ENCODE assay signal across 8 mouse cellular contexts in the genomic region with DNA sequence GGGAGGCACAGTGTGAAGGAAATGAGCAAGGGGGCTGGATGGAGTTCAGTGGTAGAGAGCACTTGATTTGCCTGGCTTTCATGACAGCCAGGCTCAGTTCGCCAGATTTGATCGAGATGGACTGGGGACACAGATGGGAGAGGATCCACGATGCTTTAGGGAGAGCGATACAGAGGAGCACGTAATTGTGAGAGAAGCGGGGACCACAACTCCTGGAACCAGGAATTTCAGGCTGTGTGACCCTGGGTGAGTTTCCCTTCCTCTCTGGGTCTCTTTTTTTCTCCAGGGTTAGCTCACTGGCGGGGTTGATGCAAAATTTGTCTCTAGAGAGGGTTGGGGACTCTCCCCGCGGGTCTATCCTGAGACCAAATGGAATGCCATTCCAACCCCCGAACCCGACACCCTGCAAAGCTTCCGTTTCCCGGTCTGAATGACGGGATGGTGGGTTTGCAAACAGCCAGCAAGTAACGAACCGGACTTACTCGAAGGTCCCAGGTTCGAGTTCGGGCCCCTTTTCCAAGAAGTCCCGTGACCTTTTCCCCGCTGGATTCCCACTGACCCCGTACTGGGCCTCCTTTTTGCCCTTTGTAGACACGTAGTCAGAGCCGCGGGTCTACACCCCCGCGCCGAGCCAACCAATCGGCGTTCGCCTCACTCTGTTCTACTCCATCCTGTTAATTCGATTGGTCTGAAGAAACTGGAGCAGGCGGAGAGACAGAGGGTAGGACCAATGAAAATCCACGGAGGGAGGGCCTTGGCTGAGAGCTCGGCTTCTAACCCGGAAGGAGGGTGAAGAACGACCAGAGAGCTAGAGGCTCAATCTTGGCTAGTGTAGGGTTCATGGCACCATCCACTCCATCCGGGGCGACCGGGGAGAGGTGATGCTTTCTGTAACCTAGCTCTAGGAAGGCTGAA. TPM values are rescaled to one million over a fixed set of nuclear protein-coding genes. Genes with fewer than 3 reads are reported as not detected.
DNase-seq lines count a peak whose midpoint lies in the region; ATAC-seq and TF ChIP-seq lines count a peak whose summit lies in the region.

No protein-coding gene starts in this region.

- H3K27ac ChIP-seq in heart, embryonic 11.5 days (ENCODE audit: low read depth, low read length) = peak overlapping the region; percentile 66
- peak overlapping the region; percentile 52; the same call in 1 of the 2 replicates for H3K27ac ChIP-seq in kidney, embryonic 16.5 days (ENCODE audit: low read length)
- H3K27ac ChIP-seq in liver, adult 2 months (replicated peaks; ENCODE audit: insufficient read depth, low read depth, low read length) = peak overlapping the region; percentile 96

- 5% methylated on average over 40 of the region's 40 CpGs for WGBS in heart, embryonic 11.5 days (ENCODE audit: insufficient replicate concordance)
- WGBS in kidney, embryonic 16.5 days = 3% methylated on average over 40 of the region's 40 CpGs
- 3% methylated on average over 40 of the region's 40 CpGs for WGBS in liver, adult 2 months

- H3K9me3 ChIP-seq in erythroblast, embryonic 14.5 days (ENCODE audit: control insufficient read depth, low read length) = no peaks in the 10 kb centered on the region
- H3K9me3 ChIP-seq in heart, embryonic 11.5 days (replicated peaks; ENCODE audit: control insufficient read depth, low read length) = peaks cover 2% of the 10 kb centered on the region; the same call in 1 of the 2 replicates
- H3K9me3 ChIP-seq in kidney, embryonic 16.5 days (ENCODE audit: low read length) = no peaks in the 10 kb centered on the region

- peak; percentile 70; the same call in 1 of the 2 replicates for TF ChIP-seq POLR2A in brain, embryonic 14.5 days (IDR thresholded peaks at IDR 0.05; ENCODE audit: borderline replicate concordance, extremely low read depth, insufficient read depth, insufficient read length, poor library complexity, severe bottlenecking)
- TF ChIP-seq POLR2A in liver, adult 2 months (IDR thresholded peaks at IDR 0.05; ENCODE audit: extremely low read depth, insufficient read depth, low read length) = peak; percentile 85
- TF ChIP-seq POLR2A in myocyte (IDR thresholded peaks at IDR 0.05; ENCODE audit: insufficient read length, low read depth) = peak; percentile 51

- DNase-seq in brain, embryonic 14.5 days (ENCODE audit: low read depth) = peak; percentile 99
- DNase-seq in liver, adult 2 months (ENCODE audit: extremely low read depth, low read depth, low spot score) = peak; percentile 99
- peak; percentile 98 for DNase-seq in splenic B cell, adult 2 months (ENCODE audit: low read depth, low spot score)

- peak; percentile 100 for ATAC-seq in heart, embryonic 11.5 days (replicated peaks; ENCODE audit: insufficient number of reproducible peaks, low FRiP score, low TSS enrichment)
- peak; percentile 100 for ATAC-seq in kidney, embryonic 16.5 days (ENCODE audit: low FRiP score, low TSS enrichment)

- H3K4me1 ChIP-seq in erythroblast, embryonic 14.5 days (ENCODE audit: control insufficient read depth) = peaks cover 24% of the 10 kb centered on the region
- 0 out of 2 replicates have a peak, but pooled peaks cover 5% of the 10 kb centered on the region for H3K4me1 ChIP-seq in heart, embryonic 11.5 days (ENCODE audit: control insufficient read depth, insufficient read depth, low read length)
- peaks cover 5% of the 10 kb centered on the region for H3K4me1 ChIP-seq in kidney, embryonic 16.5 days (ENCODE audit: insufficient read depth, low read length)
- H3K4me1 ChIP-seq in liver, adult 2 months (ENCODE audit: control insufficient read depth, insufficient read depth, low read length) = peaks cover 15% of the 10 kb centered on the region

- H3K9ac ChIP-seq in heart, embryonic 11.5 days (ENCODE audit: low read depth, low read length) = peak overlapping the region; percentile 84
- peak overlapping the region; percentile 73 for H3K9ac ChIP-seq in kidney, embryonic 16.5 days (replicated peaks; ENCODE audit: low read length)
- H3K9ac ChIP-seq in liver, adult 2 months (ENCODE audit: low read depth, low read length) = peak overlapping the region; percentile 85

- peak overlapping the region; percentile 18 for H3K4me3 ChIP-seq in C2C12 (ENCODE audit: insufficient read depth, poor library complexity, severe bottlenecking)
- peak overlapping the region; percentile 84 for H3K4me3 ChIP-seq in erythroblast, embryonic 14.5 days (replicated peaks)
- H3K4me3 ChIP-seq in heart, embryonic 11.5 days (ENCODE audit: low read depth, low read length) = peak overlapping the region; percentile 67
- peak overlapping the region; percentile 55 for H3K4me3 ChIP-seq in kidney, embryonic 16.5 days (ENCODE audit: low read length)
- H3K4me3 ChIP-seq in liver, adult 2 months (ENCODE audit: insufficient read depth, low read depth, low read length) = peak overlapping the region; percentile 61
- peak overlapping the region; percentile 38 for H3K4me3 ChIP-seq in myocyte

- H3K79me3 ChIP-seq in C2C12 (ENCODE audit: low read depth) = no peaks in the 10 kb centered on the region

- H3K27me3 ChIP-seq in C2C12 (ENCODE audit: control insufficient read depth, insufficient read depth, insufficient read length) = no peaks in the 10 kb centered on the region
- no peaks in the 10 kb centered on the region for H3K27me3 ChIP-seq in erythroblast, embryonic 14.5 days (ENCODE audit: control insufficient read depth)
- H3K27me3 ChIP-seq in heart, embryonic 11.5 days (ENCODE audit: control insufficient read depth, insufficient read depth, low read length) = no peaks in the 10 kb centered on the region
- H3K27me3 ChIP-seq in kidney, embryonic 16.5 days (ENCODE audit: insufficient read depth, low read length) = no peaks in the 10 kb centered on the region
- H3K27me3 ChIP-seq in liver, adult 2 months (ENCODE audit: control insufficient read depth, insufficient read depth, low read length) = no peaks in the 10 kb centered on the region
- no peaks in the 10 kb centered on the region for H3K27me3 ChIP-seq in myocyte (ENCODE audit: control insufficient read depth, insufficient read depth, insufficient read length)
- H3K27me3 ChIP-seq in splenic B cell, adult 2 months (ENCODE audit: control insufficient read depth, insufficient read depth, low read length, poor library complexity, severe bottlenecking) = no peaks in the 10 kb centered on the region

- H3K36me3 ChIP-seq in C2C12 (ENCODE audit: control insufficient read depth, insufficient read depth) = no peaks in the 10 kb centered on the region
- no peaks in the 10 kb centered on the region for H3K36me3 ChIP-seq in erythroblast, embryonic 14.5 days (ENCODE audit: control insufficient read depth)
- H3K36me3 ChIP-seq in heart, embryonic 11.5 days (ENCODE audit: control insufficient read depth, insufficient read depth, low read length) = no peaks in the 10 kb centered on the region
- no peaks in the 10 kb centered on the region for H3K36me3 ChIP-seq in kidney, embryonic 16.5 days (ENCODE audit: insufficient read depth, low read length)
- H3K36me3 ChIP-seq in liver, adult 2 months (ENCODE audit: control insufficient read depth, insufficient read depth, low read length) = no peaks in the 10 kb centered on the region
- H3K36me3 ChIP-seq in myocyte (ENCODE audit: control insufficient read depth, insufficient read depth) = no peaks in the 10 kb centered on the region
- H3K36me3 ChIP-seq in splenic B cell, adult 2 months (ENCODE audit: control insufficient read depth, insufficient read depth, low read length, poor library complexity, severe bottlenecking) = no peaks in the 10 kb centered on the region

- no peaks in the 10 kb centered on the region for H3K79me2 ChIP-seq in C2C12 (ENCODE audit: control insufficient read depth, insufficient read depth)
- H3K79me2 ChIP-seq in liver, adult 2 months (ENCODE audit: control insufficient read depth, insufficient read depth, low read length) = no peaks in the 10 kb centered on the region
- H3K79me2 ChIP-seq in myocyte (ENCODE audit: control insufficient read depth, insufficient read depth) = no peaks in the 10 kb centered on the region

- peak overlapping the region; percentile 78 for H3K4me2 ChIP-seq in heart, embryonic 11.5 days
- H3K4me2 ChIP-seq in kidney, embryonic 16.5 days (replicated peaks; ENCODE audit: low read depth, low read length) = peak overlapping the region; percentile 60
- H3K4me2 ChIP-seq in myocyte (ENCODE audit: low read depth) = peak overlapping the region; percentile 80

- H3ac ChIP-seq in C2C12 (ENCODE audit: control insufficient read depth, insufficient read length, low read depth) (peak overlapping the region; percentile 80), myocyte (ENCODE audit: control insufficient read depth, insufficient read length) (no peak overlapping the region)

- TF ChIP-seq CTCF in C2C12 (IDR thresholded peaks at IDR 0.05; ENCODE audit: control insufficient read depth, insufficient read depth, insufficient read length) = no peak
- no peak for TF ChIP-seq CTCF in brain, embryonic 14.5 days (IDR thresholded peaks at IDR 0.05; ENCODE audit: borderline replicate concordance, extremely low read depth, insufficient read depth, insufficient read length)
- no peak for TF ChIP-seq CTCF in liver, adult 2 months (IDR thresholded peaks at IDR 0.05; ENCODE audit: low read depth, low read length)

RNA-seq across cellular contexts. Expression of a gene that starts 4.2 kb away (rescaled TPM):
- polyA plus RNA-seq in C2C12 (2012; fragmentation: generic; extraction: Trizol) (0.32 TPM), myocyte (2012; fragmentation: generic; extraction: Trizol) (0.65 TPM)
- 2.6 and 3.3 TPM in 2 replicates for polyA plus RNA-seq in brain, embryonic 14.5 days (2012; rRNA removed)
- polyA plus RNA-seq in erythroblast, embryonic 14.5 days (2012) = 0.15 TPM in 1 of 2 replicates, not detected in the other
- 2.9 and 3.3 TPM in 2 replicates for polyA plus RNA-seq in heart, embryonic 11.5 days (2014; fragmentation: Nextera tagmentation; extraction: Ambion mirVana)
- polyA plus RNA-seq in kidney, embryonic 16.5 days (2015; fragmentation: Nextera tagmentation; extraction: Ambion mirVana) = 9.2 and 9.7 TPM in 2 replicates
- 23.6 and 40.2 TPM in 2 replicates for total RNA-seq in liver, adult 2 months (2014; rRNA removed)
- polyA plus RNA-seq in liver, adult 2 months (2012; rRNA removed) = 24.0 and 34.6 TPM in 2 replicates

RNA-seq across cellular contexts. Expression of a gene that starts 11.1 kb away (rescaled TPM):
- polyA plus RNA-seq in C2C12 (2012; fragmentation: generic; extraction: Trizol) (3.7 TPM), myocyte (2012; fragmentation: generic; extraction: Trizol) (3.3 TPM)
- polyA plus RNA-seq in brain, embryonic 14.5 days (2012; rRNA removed) = 6.7 and 9.0 TPM in 2 replicates
- 1.3 and 2.4 TPM in 2 replicates for polyA plus RNA-seq in erythroblast, embryonic 14.5 days (2012)
- polyA plus RNA-seq in heart, embryonic 11.5 days (2014; fragmentation: Nextera tagmentation; extraction: Ambion mirVana) = 0.59 and 1.1 TPM in 2 replicates
- 1.2 and 1.4 TPM in 2 replicates for polyA plus RNA-seq in kidney, embryonic 16.5 days (2015; fragmentation: Nextera tagmentation; extraction: Ambion mirVana)
- total RNA-seq in liver, adult 2 months (2014; rRNA removed) = 54.3 and 63.5 TPM in 2 replicates
- polyA plus RNA-seq in liver, adult 2 months (2012; rRNA removed) = 103 and 110 TPM in 2 replicates

RNA-seq across cellular contexts. Expression of a gene that starts 21.3 kb away (rescaled TPM):
- polyA plus RNA-seq in C2C12 (2012; fragmentation: generic; extraction: Trizol) = not detected
- 145 and 170 TPM in 2 replicates for polyA plus RNA-seq in brain, embryonic 14.5 days (2012; rRNA removed)
- not detected in 2 replicates for polyA plus RNA-seq in erythroblast, embryonic 14.5 days (2012)
- 0.09 TPM in 1 of 2 replicates, not detected in the other for polyA plus RNA-seq in heart, embryonic 11.5 days (2014; fragmentation: Nextera tagmentation; extraction: Ambion mirVana)
- 0.84 and 1.1 TPM in 2 replicates for polyA plus RNA-seq in kidney, embryonic 16.5 days (2015; fragmentation: Nextera tagmentation; extraction: Ambion mirVana)
- under 0.01 TPM in 1 of 2 replicates, not detected in the other for total RNA-seq in liver, adult 2 months (2014; rRNA removed)
- polyA plus RNA-seq in liver, adult 2 months (2012; rRNA removed) = 0.02 and 0.12 TPM in 2 replicates
- not detected for polyA plus RNA-seq in myocyte (2012; fragmentation: generic; extraction: Trizol)

RNA-seq across cellular contexts. Expression of a gene that starts 40.5 kb away (rescaled TPM):
- polyA plus RNA-seq in C2C12 (2012; fragmentation: generic; extraction: Trizol) (not detected), myocyte (2012; fragmentation: generic; extraction: Trizol) (not detected)
- 0.77 and 1.3 TPM in 2 replicates for polyA plus RNA-seq in brain, embryonic 14.5 days (2012; rRNA removed)
- 0.05 TPM in 1 of 2 replicates, not detected in the other for polyA plus RNA-seq in erythroblast, embryonic 14.5 days (2012)
- 0.17 and 0.20 TPM in 2 replicates for polyA plus RNA-seq in heart, embryonic 11.5 days (2014; fragmentation: Nextera tagmentation; extraction: Ambion mirVana)
- not detected in 2 replicates for polyA plus RNA-seq in kidney, embryonic 16.5 days (2015; fragmentation: Nextera tagmentation; extraction: Ambion mirVana)
- not detected in 2 replicates for total RNA-seq in liver, adult 2 months (2014; rRNA removed)
- polyA plus RNA-seq in liver, adult 2 months (2012; rRNA removed) = 0.13 TPM in 1 of 2 replicates, not detected in the other

RNA-seq across cellular contexts. Expression of a gene that starts 49.2 kb away (rescaled TPM):
- 9.0 TPM for polyA plus RNA-seq in C2C12 (2012; fragmentation: generic; extraction: Trizol)
- 16.7 and 21.7 TPM in 2 replicates for polyA plus RNA-seq in brain, embryonic 14.5 days (2012; rRNA removed)
- 8.5 and 8.9 TPM in 2 replicates for polyA plus RNA-seq in erythroblast, embryonic 14.5 days (2012)
- 2.6 and 2.8 TPM in 2 replicates for polyA plus RNA-seq in heart, embryonic 11.5 days (2014; fragmentation: Nextera tagmentation; extraction: Ambion mirVana)
- polyA plus RNA-seq in kidney, embryonic 16.5 days (2015; fragmentation: Nextera tagmentation; extraction: Ambion mirVana) = 3.6 and 4.2 TPM in 2 replicates
- 0.55 and 0.74 TPM in 2 replicates for total RNA-seq in liver, adult 2 months (2014; rRNA removed)
- 6.2 and 8.3 TPM in 2 replicates for polyA plus RNA-seq in liver, adult 2 months (2012; rRNA removed)
- 8.0 TPM for polyA plus RNA-seq in myocyte (2012; fragmentation: generic; extraction: Trizol)

Comparison
In these comparisons a context has a peak if more than half of its experiments do, and no peak if none do; other contexts are left out.
1. Peak in every context shown above with its lines: DNase-seq, ATAC-seq, H3K4me3 ChIP-seq and H3K27ac ChIP-seq.
2. H3K4me3 ChIP-seq: peak in every context shown above with its lines; median percentile 84 in erythroblast, embryonic 14.5 days; 67 in heart, embryonic 11.5 days; 61 in liver, adult 2 months; 55 in kidney, embryonic 16.5 days; 38 in myocyte; 18 in C2C12.
3. RNA of a gene that starts 11.1 kb away (polyA plus RNA-seq): 103 to 110 TPM in liver, adult 2 months; 6.7 to 9.0 TPM in brain, embryonic 14.5 days, 3.7 TPM in C2C12 (single experiment), 3.3 TPM in myocyte (single experiment), 1.2 to 1.4 TPM in kidney, embryonic 16.5 days, 1.3 to 2.4 TPM in erythroblast, embryonic 14.5 days and 0.59 to 1.1 TPM in heart, embryonic 11.5 days; every median in the first group is over 10 times any median in the second.
4. RNA of a gene that starts 21.3 kb away (polyA plus RNA-seq): 145 to 170 TPM in brain, embryonic 14.5 days; 0.84 to 1.1 TPM in kidney, embryonic 16.5 days, 0.02 to 0.12 TPM in liver, adult 2 months, 0.09 TPM in heart, embryonic 11.5 days, not detected in C2C12 (single experiment), not detected in erythroblast, embryonic 14.5 days and not detected in myocyte (single experiment); every median in the first group is over 10 times any median in the second.